Mouse (Mus musculus) cortical plate, adult 2 months (tissue): Measurements from ENCODE around the gene Trp53bp2.

Source experiments
- CTCF ChIP-seq: fragments of 200-500 bp; IDR thresholded peaks from 2 replicates; pipeline ENCODE4 v1.5.1; 2011; ENCODE audit warnings: mild to moderate bottlenecking, control low read depth, low read length; ENCODE audit not compliant: insufficient read depth; ENCODE audit errors: extremely low read depth
- POLR2A ChIP-seq: fragments of 200-500 bp; IDR thresholded peaks from 2 replicates; pipeline ENCODE4 v1.6.1; 2011; ENCODE audit warnings: mild to moderate bottlenecking, low read length, control low read depth; ENCODE audit not compliant: insufficient read depth; ENCODE audit errors: extremely low read depth

DNA sequence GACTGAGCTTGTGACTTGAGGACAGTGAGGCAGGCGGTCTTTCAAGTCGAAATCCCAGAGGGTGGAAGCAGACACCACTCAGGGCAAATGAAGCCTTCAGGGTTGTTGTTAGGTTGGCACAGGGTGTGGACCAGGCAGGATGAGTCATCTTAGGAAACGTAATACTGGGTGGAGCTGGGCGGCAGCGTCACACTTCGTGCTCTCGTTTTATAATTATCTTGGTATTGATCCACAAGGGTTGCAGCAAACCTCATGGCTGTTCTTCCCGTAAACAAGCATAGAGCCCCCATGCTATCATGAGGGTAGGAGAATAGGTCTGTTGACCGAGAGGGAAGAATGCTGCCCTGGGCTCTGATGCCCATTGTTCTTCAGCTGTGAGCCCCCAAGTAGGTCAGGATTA, 25.9 kb upstream of the Trp53bp2 start:
- TF ChIP-seq POLR2A (no peak), CTCF (no peak)
